Mouse (Mus musculus): ENCODE results near the gene Apon.
A peak's percentile ranks its signal among the peaks of the same experiment; 100 is the strongest.
"Not testable (repeated sequence)": the region's sequence is repeated elsewhere in the genome, so short reads cannot be mapped to it uniquely, and the experiment has no call there.

The Apon gene

DNA sequence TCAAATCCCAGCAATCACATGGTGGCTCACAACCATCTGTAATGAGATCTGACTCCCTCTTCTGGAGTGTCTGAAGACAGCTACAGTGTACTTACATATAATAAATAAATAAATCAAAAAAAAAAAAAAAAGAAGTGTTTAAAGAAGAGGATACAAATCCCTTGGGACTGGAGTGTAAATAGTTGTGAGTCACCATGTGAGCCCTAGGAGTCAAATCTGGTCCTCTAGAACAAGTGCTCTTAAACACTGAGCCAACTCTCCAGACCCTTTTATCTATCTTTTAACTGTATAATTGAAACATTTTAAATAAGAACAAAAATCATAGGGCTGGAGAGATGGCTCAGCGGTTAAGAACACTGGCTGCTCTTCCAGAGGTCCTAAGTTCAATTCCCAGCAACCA, 21.5 kb downstream of the Apon start:
- not testable (repeated sequence) for DNase-seq

DNA sequence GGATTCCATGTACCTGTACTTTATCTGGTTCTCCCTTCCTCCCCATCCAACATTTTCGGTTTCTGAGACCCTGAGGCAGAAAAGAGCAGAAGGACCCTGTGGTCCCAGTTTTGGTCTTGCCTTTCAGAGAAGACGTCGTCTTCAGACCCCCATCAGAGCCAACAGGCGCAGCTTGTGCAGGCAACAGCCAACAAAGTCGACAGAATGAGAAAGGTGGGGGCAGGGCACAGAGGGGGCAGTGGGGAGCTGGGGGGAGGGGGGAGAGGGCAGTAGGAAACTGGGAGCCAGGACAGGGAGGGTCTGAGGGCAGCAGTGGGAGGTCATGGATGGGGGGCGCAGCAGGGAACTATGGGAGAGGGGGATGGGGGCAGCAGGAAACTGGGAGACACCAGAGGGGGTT, 24.3 kb downstream of the Apon start:
- DNase-seq = no peak

GRCm38 (mm10) chr10:128280943-128281342, 27.0 kb downstream of the Apon start:
- DNase-seq = no peak

DNA sequence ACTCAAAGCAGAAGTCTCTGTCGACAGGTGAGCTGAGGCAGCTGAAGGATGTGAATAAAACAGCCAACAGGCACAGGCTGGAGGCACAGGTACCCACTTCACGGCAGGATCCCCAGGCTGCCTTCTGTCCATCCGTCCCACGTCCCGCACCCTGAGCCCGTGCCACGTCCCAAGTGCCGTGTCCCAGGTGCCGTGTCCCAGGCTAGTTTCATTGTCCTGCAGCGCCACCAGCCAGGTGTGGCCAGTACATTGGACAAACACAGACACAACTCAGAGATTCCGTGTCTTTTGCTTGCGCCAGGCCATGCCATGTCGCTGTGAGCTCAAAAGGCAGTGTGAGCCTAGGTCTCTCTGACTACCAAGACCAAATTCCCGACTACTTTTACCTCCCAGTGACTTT, 27.8 kb downstream of the Apon start:
- peak in 1 of 2 experiments; percentile 47 for DNase-seq

GRCm38 (mm10) chr10:128282886-128283450, 29.1 kb downstream of the Apon start:
- peak in 1 of 2 experiments; percentile 55 for DNase-seq

- DNase-seq = peak; percentile 97 to 99
These were observed 30.0 kb downstream of the Apon start for GRCm38 (mm10) chr10:128283604-128284579.

GRCm38 (mm10) chr10:128290594-128290993, 36.7 kb downstream of the Apon start:
- peak in 1 of 2 experiments; percentile 33 for DNase-seq

GRCm38 (mm10) chr10:128296370-128297090, 42.6 kb downstream of the Apon start:
- DNase-seq = peak; percentile 33 to 47

GRCm38 (mm10) chr10:128297221-128297620, 43.3 kb downstream of the Apon start:
- DNase-seq = peak; percentile 77 to 82

- DNase-seq = peak; percentile 79 to 82
These were observed 43.7 kb downstream of the Apon start for GRCm38 (mm10) chr10:128297622-128298021.

GRCm38 (mm10) chr10:128298243-128298642, 44.3 kb downstream of the Apon start:
- no peak for DNase-seq

GRCm38 (mm10) chr10:128298702-128299171, 44.8 kb downstream of the Apon start, which contains the start of gene Il23a:
TSS of gene Il23a (minus strand) at chr10:128298752.
- DNase-seq = no peak

DNA sequence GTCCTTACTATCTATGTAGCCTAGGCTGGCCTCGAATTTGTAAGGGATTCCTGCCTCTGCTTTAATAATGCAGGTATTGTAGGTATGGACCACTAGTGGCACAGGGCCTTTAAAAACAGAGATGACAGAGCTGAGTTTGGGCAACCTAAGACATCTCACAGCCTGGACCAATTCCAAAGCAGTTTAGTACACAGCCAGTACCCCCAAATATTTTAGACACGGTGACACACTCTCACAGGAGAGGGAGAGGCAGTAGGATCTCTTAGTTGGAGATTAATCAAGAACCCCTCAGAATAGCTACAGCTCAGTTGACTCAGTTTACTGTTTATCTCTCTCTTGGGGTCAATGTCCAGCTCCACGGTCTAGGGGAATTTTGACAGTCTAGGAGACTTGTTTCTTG, 48.5 kb downstream of the Apon start:
- no peak for DNase-seq

DNA sequence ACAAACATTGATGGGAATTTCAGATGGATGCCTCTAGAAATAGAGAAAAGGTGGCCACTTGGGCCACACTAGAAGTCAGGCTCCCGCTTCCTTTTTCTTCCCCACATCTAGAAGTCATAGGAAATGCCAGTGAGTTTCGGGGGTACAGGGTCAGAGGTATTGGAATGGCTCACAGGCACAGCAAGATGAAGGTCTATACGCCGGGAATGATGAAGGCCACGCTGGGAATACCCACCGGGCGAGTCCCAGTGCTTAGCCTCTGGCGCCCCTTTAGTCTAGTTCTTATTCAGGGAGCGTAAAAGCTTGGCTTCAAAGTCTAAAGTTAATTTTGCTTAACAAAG, 48.9 kb downstream of the Apon start:
- DNase-seq = no peak

GRCm38 (mm10) chr10:128303126-128304021, 49.5 kb downstream of the Apon start, which contains the start of gene Pan2:
TSS of gene Pan2 (plus strand) at chr10:128303335.
- peak; percentile 100 for DNase-seq
